Mouse (Mus musculus): ENCODE data around the gene Plxnb1.

Plxnb1 gene

DNA sequence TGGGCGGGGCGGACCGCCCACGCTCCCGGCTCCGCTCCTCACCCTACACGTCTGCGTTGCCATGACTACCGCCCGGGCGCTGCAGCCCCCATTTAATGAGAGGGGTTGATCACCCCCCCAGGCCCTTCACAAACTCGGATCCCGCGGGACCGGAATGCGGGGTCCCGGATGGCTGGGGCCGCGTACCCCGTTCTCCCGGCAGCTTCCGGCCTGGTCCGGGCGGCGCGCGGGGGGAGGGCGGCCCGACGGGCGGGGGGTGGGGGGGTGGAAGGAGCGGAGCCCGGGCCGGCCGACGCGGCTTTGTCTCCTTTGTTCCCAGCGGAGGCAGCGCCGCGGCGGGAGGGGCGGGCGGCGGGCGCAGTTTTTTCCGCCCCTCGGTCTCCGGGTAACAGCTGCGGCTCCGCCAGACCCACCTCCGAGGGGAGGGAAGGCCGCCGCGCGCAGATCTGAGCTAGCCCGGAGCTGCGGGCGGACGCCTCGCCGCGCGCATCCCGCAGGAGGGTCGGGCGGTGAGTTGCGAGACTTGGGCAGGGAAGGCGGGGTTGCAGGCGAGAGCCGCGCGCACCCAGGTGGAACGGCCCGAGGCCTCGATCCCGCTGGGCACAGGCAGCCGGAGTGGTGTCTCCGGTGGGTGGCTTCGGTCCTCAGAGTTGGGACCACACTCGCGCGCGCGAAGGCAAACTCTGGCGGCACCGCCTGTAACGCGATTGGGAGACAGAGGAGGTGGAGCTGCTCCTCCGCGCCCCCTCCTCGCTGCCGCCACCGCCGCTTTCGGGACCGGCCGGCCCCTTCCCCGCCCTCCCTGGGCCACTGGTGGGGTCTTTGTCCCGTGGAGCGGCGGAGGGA is at the start of gene Plxnb1:
Plxnb1 (plus strand) TSS at position 253 of the 846 bp plus-strand sequence.
- no peak for DNase-seq (ENCODE audit: low read depth, low spot score)

DNA sequence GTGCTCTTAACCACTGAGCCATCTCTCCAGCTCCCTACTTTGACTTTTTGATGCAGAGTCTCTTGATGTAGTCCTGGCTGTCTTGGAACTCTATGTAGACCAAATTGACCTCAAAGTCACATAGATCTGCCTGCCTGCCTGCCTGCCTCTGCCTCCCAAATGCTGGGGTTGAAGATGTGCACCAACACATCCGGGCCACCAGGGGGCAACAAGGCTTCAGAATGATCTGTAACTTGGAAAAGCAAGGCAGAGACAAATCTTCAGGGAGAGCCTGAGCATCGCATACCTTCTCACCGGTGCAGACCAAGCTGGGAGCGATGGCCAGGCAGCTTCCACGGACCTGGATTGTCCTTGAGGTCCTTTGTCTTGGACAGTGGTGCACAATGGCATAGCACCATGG is 48.9 kb upstream of the Plxnb1 start:
- DNase-seq (ENCODE audit: low read depth, low spot score), result no peak

DNA sequence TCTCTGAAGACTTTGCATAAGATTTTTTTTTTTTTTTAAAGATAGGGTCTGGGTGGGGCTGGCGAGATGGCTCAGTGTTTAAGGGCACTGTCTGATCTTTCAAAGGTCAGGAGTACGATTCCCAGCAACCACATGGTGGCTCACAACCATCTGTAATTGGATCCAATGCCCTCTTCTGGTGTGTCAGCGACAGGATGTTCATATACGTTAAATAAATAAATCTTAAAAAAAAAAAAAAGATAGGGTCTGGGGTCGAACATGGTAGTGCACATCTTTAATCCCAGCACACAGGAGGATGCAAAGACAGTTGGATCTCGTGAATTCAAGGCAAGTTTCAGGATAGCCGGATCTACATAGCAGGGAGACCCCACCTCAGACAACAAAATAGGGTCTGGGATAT is 45.9 kb upstream of the Plxnb1 start:
- no peak for DNase-seq (ENCODE audit: low read depth, low spot score)

DNA sequence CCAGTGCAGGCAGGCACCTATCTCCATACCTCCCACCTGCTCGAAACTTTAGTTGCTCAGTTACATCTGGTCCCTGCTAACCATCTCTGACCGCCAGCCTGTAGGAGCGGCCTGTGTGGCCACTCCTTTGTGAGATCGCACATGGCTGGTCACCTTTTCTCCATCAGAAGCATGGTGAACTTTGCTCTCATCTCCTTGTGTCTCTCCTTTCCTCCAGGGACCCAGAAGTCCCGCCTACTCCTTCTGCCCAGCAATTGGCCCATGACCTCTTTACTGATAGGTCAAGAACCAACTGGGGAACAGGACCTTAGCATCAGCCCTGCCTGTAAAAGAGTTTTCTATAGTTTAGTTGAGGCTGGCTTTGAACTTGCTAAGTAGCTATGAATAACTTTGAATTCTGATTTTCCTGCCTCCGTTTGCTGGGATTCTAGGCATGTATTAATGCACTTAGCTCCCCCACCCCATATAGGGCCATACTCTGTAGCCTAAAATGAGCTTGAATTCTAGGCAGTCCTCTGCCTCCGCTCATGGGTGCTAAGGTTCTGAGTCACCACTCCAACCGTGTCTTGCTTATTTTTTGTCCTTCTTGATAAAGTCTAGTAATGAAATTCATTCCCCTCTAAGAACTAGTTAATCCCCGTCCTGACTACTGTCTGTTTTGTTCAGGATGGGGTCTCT is 45.1 kb upstream of the Plxnb1 start:
- DNase-seq (ENCODE audit: low read depth, low spot score), result no peak

DNA sequence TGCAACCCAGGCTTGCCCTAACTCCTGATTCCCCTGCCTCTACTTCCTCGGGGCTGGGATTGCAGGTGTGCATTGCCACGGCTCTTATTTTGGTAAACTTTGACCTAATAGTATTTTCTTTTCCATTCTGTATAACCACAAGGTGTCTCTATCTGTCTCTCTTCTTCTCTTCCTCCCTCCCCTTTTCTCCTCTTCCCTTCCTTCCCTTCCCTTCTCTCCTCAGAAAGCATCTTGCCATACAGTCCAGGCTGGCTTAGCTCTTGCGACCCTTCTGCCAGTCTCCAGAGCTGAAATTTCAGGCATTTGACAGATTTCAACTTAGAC is 44.6 kb upstream of the Plxnb1 start:
- no peak for DNase-seq (ENCODE audit: low read depth, low spot score)

DNA sequence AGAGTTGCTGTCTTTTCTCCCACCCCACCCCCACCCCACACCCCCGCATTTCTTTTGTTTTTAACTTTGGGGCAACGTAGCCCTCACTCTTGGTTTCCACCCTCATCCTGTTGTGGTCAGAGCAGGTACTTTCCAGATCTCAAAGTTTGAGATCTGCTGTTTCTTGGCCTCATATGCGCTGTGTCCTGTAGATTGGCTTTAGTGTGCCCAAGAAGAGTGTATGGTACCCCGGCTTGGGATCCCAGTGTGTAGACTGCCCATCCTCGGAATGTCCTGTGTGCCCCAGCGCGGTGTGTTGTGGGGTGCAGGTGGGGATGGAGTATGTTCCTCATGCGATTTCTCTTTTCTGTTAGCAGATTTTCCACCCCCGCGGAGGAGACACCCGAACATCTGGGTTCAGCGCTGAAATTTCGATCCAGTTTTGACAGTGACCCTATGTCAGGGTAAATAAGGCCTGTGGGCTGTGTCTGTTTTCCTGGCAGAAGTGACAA is 44.1 kb upstream of the Plxnb1 start:
- no peak for DNase-seq (ENCODE audit: low read depth, low spot score)

DNA sequence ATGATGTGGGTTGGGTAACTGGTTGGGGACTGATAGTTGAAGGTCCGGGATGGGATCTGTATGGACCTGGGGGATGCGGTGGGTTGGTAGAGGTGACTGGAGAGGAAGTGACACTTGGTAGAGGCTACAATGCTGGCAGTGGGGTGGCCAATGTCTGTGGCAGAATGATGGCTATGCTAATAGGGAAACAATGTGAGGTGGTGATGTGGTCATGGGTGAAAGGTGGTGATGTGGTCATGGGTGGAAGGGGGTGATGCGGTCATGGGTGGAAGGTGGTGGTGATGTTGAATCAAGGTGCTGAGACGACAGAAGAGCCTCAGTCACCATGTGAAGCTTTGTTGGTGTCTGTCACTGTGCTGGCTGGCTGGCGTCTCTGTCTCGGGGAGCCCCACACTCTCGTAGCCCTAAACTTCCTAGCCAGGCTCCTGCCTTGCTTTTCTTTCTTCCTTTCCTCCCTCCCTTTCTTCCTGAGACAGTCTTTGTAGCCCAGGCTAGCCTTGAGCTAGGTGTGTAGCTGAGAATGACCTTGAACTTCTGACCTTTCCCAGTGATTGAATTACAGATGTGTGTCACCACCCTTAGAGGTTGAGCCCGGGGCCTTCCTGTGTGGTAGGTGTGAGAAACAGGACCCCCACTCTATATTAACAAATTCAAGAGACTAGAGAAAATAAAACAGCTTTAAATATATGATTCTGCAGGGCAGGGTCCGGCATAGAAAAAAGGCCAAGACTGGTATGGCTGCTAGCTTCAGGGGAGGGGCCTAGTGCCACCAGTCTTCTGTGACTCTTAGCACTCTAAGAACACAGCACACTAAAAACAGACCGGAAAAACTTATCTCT is 43.3 kb upstream of the Plxnb1 start:
- no peak for DNase-seq (ENCODE audit: low read depth, low spot score)

DNA sequence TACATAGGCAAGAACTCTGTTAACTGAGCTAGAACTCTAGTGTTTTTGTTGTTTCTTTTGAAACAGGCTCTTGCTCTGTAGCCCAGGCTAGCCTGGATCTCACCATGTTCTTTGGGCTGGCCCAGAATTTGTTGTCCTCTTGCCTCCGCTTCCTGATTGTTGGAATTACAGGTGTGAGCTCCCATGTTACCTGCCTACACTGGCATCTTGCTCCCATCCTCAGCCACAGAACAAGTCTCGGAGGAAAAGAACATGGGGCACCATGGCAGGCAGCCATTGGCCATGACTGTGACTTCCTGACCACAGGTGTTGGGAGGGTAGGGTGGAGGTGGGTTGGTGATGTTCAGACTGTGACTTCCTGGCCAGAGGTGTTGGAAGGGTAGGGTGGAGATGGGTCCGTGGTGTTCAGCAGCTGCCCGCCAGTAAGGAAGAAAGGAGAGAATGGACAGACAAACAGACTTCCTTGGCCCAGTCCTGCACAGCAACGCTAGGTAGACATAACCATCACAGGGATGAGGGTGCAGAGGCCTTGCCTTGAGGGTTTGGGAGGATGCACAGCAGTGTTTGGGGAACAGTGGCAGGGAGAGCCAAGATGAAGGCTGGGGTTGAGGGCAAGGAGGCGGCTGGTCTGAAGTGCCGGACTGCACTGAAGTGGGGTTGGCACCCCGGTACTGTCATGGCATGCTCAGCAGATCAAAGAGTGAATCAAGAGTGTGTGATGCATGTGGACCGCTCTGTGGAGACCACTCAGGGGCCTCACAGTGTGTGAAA is 42.5 kb upstream of the Plxnb1 start:
- DNase-seq (ENCODE audit: low read depth, low spot score), result no peak

DNA sequence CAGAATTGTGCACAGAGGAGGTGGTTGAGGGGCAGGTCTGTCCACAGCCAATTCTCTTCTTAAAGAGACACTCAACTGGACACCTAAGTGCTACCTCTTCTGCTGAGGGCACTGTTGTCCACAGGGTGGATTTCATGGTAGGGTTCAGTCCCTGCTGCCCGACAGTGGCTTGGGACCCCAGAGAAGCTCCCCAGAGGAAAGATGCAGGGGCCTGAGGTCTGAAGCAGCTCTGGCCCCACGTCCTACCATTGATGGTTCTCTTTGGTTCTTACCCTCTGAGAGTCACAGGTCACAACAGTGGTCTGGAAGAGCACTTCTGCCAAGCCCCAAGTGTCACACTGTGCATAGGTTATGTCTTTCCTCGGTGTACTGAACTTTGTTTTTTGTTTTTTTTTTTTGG is 41.8 kb upstream of the Plxnb1 start:
- DNase-seq (ENCODE audit: low read depth, low spot score), result no peak

DNA sequence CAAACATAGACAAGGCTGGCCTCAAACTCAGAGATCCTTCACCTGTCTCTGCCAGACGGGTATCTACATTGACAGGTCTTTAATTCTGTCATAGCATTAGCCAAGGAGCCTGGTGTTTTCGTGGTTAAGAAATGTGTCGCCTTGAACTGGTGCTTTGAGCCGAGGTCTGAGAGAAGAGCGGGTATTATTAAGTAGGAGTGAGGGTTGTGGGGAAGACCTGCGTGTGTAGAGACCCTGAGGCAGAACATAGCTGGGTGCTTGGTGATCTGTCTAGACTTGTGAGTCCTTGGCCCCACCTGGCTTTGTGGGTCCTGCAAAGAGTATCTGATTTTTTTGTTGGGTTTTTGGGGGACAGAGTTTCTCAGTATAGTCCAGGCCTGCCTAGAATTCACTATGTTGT is 41.3 kb upstream of the Plxnb1 start:
- no peak for DNase-seq (ENCODE audit: low read depth, low spot score)

DNA sequence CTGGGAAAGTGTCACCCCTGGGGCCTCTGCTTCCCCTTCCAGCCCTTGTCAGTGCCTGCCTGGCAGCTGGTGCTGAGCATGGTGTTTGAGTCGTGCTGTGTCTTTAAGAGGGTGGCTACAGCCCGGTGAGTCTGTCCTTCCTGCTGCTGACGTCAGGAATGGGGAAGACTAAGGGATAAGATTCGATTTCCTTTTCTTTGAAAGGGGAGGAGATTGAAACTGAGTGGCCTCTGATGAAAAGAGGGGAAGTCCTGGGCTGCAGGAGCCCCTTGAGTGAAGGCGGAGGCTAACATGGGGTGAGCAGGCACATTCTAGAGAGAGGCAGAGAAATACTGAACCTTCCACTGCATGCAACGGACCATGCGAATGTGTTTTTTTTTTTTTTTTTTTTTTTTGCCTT is 40.5 kb upstream of the Plxnb1 start:
- DNase-seq (ENCODE audit: low read depth, low spot score), result peak; percentile 80

DNA sequence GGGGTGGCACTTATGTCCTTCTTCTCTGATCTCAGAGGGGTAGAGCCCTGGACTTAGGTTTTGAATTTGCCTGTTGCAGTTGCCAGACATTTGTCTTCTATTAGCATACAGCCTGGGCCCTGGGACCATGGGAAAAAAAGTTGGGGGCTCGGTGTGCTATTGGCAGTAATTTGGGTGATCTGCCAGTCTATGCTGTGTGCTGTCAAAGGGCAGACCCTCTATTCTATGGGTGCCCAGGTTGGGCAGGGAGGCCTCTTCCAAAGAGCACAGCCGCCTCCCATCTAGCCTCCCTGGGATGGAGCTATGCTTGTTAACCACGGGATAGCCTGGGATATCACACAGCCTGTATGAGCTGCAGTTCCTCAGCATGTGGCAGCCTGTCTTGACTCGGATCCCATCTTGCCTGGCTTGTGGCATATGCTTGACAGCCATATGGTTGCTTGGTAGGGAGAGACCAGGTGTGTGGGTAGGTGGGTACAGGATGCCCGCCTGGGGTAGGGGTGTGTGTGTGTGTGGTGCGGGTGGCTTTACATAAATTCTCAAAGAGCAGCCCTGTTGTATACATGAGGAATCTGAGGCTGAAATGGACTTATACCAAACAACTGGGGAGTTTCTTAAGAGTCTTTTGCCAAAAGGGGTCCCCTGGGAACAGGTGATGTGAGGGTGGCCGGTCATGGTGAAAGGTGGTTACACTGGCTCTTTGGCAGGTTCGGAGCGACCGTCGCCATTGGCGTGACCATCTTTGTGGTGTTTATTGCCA is 39.7 kb upstream of the Plxnb1 start:
- DNase-seq (ENCODE audit: low read depth, low spot score), result no peak

DNA sequence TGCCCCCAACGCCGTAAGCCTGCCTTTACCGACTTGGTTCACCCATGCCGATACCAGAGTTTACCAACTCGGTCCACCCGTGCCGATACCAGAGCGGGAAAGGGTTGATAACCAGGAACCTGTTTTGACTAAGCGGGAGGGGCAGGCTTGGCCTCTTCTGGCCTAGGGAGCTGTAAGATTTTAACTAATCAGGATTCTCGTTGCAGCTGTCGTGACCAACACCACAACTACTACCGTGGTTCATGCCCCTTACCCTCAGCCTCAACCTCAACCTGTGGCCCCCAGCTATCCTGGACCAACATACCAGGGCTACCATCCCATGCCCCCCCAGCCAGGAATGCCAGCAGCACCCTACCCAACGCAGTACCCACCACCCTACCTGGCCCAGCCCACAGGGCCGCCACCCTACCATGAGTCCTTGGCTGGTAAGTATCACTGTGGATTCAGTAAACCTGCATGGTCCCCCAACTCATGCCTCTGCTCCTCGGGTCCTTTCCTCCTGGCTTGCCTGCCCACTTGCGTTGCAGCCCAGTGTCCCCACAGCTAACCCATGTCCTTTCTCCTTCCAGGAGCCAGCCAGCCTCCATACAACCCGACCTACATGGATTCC is 39.0 kb upstream of the Plxnb1 start:
- DNase-seq (ENCODE audit: low read depth, low spot score), result no peak

DNA sequence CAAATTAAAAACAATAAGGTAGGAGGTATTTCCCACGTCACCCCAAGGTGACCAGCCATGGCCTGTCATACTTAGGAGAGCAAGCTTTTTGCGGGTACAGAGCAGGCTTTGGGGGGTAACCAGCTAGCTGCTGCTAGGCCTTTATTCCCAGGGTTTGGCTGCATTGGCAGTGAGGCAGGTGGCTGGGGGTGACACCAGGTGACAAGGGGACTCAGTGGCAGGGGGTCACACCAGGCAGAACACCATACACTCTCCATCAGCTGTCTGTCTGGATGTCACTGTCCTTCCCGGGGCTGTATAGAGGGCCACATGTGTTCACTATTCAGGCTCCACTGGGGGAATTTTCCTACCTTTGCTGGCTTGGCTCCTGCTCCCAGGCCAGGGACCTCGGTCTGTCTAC is 38.3 kb upstream of the Plxnb1 start:
- no peak for DNase-seq (ENCODE audit: low read depth, low spot score)

DNA sequence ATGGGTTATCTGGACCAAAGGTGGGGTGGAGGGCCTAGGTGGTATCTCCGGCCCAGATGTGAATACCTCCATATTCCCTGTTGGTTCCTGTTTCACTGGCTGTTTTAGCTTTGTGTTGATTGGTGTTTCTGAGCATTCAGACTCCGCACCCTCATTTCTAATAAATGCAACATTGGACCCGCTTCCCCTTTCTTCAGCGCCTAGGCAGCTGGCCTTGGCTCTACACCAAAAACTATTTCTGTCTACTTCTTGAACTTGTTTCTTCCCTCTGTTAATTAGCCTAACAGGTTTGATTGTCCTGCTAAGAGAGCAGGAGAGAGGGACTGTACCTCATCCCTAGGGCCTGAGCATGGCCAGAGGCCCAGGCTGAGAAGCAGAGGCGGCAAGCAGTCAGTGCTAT is 37.6 kb upstream of the Plxnb1 start:
- DNase-seq (ENCODE audit: low read depth, low spot score), result no peak

DNA sequence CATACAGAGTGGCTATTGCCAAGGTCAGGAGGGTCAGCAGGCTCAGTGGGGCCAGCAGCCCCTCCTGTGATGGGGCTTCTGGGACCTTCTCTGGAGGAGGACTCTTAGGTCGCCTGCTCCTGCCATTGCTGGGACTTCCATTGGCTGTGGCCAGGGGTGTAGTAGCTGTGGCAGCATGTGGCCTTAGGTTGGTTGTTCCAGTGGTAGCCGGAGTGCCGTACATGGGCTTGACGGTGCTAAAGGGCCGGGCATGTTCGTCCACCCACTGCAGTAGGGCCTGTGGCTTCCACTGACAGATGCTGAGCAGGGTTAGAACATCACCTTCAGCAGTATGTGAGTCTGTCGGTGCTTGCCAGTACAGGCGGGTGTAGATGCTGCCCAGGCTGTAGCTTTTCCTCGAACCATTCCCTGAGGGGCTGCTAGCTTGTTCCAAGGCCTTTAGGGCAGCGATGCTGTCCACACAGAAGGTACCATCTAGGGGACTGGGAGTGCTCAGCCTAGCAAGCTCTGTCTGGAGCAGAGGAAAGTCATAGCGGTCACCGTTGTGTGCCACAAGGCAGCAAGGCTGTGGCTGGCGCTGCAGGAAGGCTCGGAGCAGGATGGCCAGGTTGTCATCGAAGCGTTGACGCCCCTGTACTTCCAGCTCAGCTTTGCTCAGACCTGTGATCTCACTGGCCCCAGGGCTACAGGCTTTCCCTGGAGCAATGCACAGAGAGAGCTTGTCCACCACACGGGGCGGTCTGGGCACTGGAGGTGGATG is 37.0 kb upstream of the Plxnb1 start:
- no peak for DNase-seq (ENCODE audit: low read depth, low spot score)

DNA sequence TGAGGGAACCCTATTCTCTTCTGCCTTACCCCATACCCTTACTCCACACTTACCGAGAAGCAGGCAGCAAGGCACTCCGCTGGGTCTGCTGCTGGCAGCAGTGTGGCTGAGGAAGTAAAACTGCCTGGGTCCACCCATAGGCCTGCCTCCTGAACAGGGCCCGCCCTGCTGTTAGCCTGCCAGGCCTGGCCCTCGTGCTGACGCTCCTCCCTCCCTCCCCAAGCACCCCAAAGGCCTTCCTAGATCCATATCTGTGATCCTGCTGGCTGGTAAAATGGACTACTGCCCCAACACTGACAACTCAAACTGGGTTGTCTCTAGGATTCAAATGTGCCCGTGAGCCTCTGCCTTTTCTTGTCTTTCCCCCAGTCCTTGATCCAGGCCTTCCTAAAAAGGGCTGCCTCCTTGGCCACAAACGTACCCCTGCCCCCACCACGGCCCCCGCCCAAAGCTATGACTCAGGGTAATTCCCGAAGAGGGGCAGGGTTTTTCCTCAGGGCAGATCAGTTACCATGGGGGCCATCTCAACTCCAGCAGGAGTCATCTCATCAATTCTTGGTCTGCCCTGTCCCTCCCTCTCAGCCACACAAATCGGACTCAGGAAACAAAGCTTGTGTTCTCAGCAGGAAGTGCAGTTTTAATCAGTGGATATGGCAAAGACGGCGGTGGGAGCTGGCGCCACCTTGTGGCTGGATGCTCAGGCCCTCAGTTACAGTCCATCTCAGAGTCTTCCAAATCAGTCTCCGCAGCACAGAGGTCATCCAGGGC is 35.9 kb upstream of the Plxnb1 start, which contains the start of gene Trex1:
Trex1 (minus strand) TSS at position 599 of the 768 bp plus-strand sequence.
- peak; percentile 93 for DNase-seq (ENCODE audit: low read depth, low spot score)

DNA sequence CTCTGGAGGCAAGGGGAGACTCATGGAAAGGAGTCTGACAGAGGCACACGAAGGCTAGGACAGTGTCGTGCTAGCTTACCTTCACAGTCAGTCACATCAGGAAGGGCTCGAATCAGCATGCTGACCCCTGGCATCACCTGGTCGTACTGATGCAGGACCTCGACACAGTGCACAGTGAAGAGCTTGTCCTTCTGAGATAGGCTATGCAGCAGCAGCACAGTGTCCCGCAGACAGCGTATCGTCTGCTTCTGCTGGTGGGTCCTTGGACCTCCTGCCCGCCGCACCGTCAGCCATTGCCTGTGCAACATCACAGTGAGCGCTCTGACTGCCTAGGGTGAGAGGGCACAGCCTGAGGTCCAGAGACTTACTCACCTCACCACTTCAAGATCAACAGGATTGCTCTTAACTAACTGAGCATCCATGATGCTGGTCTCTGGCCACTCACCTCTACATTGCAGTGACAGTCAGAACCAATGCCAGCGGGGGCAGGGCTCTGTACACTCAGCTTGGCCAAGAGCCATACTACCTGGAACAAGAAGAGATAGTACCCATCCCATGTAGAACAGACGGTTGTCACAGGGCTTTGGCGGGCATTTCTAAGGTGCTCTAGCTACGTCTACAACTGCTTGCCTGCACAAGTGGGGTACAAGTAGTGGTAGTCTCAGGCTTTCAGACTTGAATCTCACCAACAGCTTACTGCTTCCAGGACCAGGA is 34.8 kb upstream of the Plxnb1 start:
- no peak for DNase-seq (ENCODE audit: low read depth, low spot score)

Measured in skeletal muscle tissue, adult 2 months (tissue).